ENCODE assay signal across 19 mouse cellular contexts in the genomic region with DNA sequence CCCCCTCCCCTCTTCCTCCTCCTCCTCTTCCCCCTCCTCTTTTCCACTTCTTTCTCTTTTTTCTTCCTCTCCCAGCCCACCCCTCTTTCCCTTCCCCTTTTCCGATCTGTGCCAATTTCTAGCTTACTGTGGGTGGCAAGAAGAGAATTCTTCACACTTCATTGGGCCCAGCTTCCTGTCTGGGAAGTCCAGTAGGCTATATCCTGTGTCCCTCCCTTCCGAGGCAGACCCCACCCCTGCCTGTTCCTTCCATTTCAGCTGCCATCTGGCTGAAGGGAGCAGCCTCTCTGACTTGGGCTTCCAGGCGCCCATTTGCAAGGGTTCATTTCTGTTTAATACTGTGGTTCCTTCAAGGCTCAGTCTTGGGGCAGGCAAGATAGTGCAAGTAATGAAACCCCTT.
A peak's percentile ranks its signal among the peaks of the same experiment; 100 is the strongest.
DNase-seq lines count a peak whose midpoint lies in the region; ATAC-seq and TF ChIP-seq lines count a peak whose summit lies in the region.
"Had no signal": no experiment of that assay in that cellular context is flagged by ENCODE, and none has a peak within 500 bp of the region (broad histone marks: within the 10 kb centered on the region; RNA-seq: fewer than 3 reads in every experiment).

No protein-coding gene starts in this region.

- H3K9me3 ChIP-seq in hindbrain, postnatal 0 days (ENCODE audit: low read length), result no peaks in the 10 kb centered on the region
- H3K9me3 ChIP-seq in hindbrain, embryonic 11.5 days (ENCODE audit: control insufficient read depth, low read length), result no peaks in the 10 kb centered on the region
- no peaks in the 10 kb centered on the region for H3K9me3 ChIP-seq in lung, embryonic 16.5 days (ENCODE audit: control insufficient read depth, low read length)
- H3K9me3 ChIP-seq in forebrain, postnatal 0 days (ENCODE audit: low read length), result no peaks in the 10 kb centered on the region
- H3K9me3 ChIP-seq: forebrain, embryonic 12.5 days; heart, embryonic 15.5 days; hindbrain, embryonic 10.5 days had no signal

- no peaks in the 10 kb centered on the region for H3K27me3 ChIP-seq in hindbrain, postnatal 0 days (ENCODE audit: insufficient read depth, low read length)
- no peaks in the 10 kb centered on the region for H3K27me3 ChIP-seq in hindbrain, embryonic 11.5 days (ENCODE audit: control insufficient read depth, insufficient read depth, low read length)
- H3K27me3 ChIP-seq in lung, embryonic 16.5 days (ENCODE audit: control insufficient read depth, insufficient read depth, low read depth, low read length), result no peaks in the 10 kb centered on the region
- H3K27me3 ChIP-seq in forebrain, postnatal 0 days (ENCODE audit: insufficient read depth, low read length), result no peaks in the 10 kb centered on the region
- H3K27me3 ChIP-seq: forebrain, embryonic 12.5 days; heart, embryonic 15.5 days had no signal

- H3K4me3 ChIP-seq in hindbrain, postnatal 0 days (ENCODE audit: low read length), result no peak overlapping the region
- H3K4me3 ChIP-seq in hindbrain, embryonic 11.5 days (ENCODE audit: low read depth, low read length), result no peak overlapping the region
- H3K4me3 ChIP-seq in lung, embryonic 16.5 days (ENCODE audit: low read length), result no peak overlapping the region
- H3K4me3 ChIP-seq in forebrain, postnatal 0 days (ENCODE audit: low read depth, low read length), result no peak overlapping the region
- H3K4me3 ChIP-seq: forebrain, embryonic 12.5 days; heart, embryonic 15.5 days; hindbrain, embryonic 10.5 days; layer of hippocampus, adult 2 months had no signal

- peak; percentile 46 for DNase-seq in hindbrain, postnatal 0 days (ENCODE audit: low spot score)
- no peak for DNase-seq in hindbrain, embryonic 11.5 days (ENCODE audit: low spot score)
- peak; percentile 51 for DNase-seq in left cerebral cortex, postnatal 4 days
- DNase-seq in left cerebral cortex, postnatal 10 days (ENCODE audit: extremely low spot score in 1 of 2, low spot score in 2 of 2), result no peak
- DNase-seq in lung, postnatal 36 days, result peak; percentile 28
- DNase-seq in forebrain, postnatal 0 days, result no peak
- DNase-seq: adrenal gland, postnatal 36 days; cerebellum, adult 2 months; gastrocnemius, postnatal 10 days; heart, adult 18-20 months; layer of hippocampus, postnatal 36 days had no signal

- no peak for TF ChIP-seq CTCF in hindbrain, postnatal 0 days (IDR thresholded peaks at IDR 0.05; ENCODE audit: low read depth)
- TF ChIP-seq CTCF in forebrain, postnatal 0 days (IDR thresholded peaks at IDR 0.05; ENCODE audit: low read depth), result no peak

- peaks cover 4% of the 10 kb centered on the region; the same call in 1 of the 2 replicates for H3K36me3 ChIP-seq in hindbrain, postnatal 0 days (ENCODE audit: insufficient read depth, low read length)
- H3K36me3 ChIP-seq in hindbrain, embryonic 11.5 days (ENCODE audit: control insufficient read depth, insufficient read depth, low read length), result no peaks in the 10 kb centered on the region
- peaks cover 9% of the 10 kb centered on the region for H3K36me3 ChIP-seq in lung, embryonic 16.5 days (ENCODE audit: control insufficient read depth, insufficient read depth, low read length)
- H3K36me3 ChIP-seq in forebrain, postnatal 0 days (ENCODE audit: insufficient read depth), result peaks cover 6% of the 10 kb centered on the region; the same call in 1 of the 2 replicates

- no peak overlapping the region for H3K27ac ChIP-seq in hindbrain, postnatal 0 days
- no peak overlapping the region for H3K27ac ChIP-seq in hindbrain, embryonic 11.5 days (ENCODE audit: low read depth, low read length)
- peak overlapping the region; percentile 89 for H3K27ac ChIP-seq in lung, embryonic 16.5 days (ENCODE audit: low read length)
- no peak overlapping the region for H3K27ac ChIP-seq in forebrain, postnatal 0 days (ENCODE audit: low read depth, low read length)
- H3K27ac ChIP-seq: forebrain, embryonic 12.5 days; heart, embryonic 15.5 days; hindbrain, embryonic 10.5 days; layer of hippocampus, adult 2 months; stomach, postnatal 0 days had no signal

- H3K9ac ChIP-seq in hindbrain, postnatal 0 days (replicated peaks; ENCODE audit: low read length), result no peak overlapping the region
- no peak overlapping the region for H3K9ac ChIP-seq in hindbrain, embryonic 11.5 days (ENCODE audit: low read depth, low read length)
- no peak overlapping the region for H3K9ac ChIP-seq in lung, embryonic 16.5 days (ENCODE audit: low read length)
- H3K9ac ChIP-seq in forebrain, postnatal 0 days, result no peak overlapping the region
- H3K9ac ChIP-seq: forebrain, embryonic 12.5 days; heart, embryonic 15.5 days had no signal

- no peak overlapping the region for H3K4me2 ChIP-seq in hindbrain, postnatal 0 days (ENCODE audit: low read depth, low read length)
- H3K4me2 ChIP-seq in hindbrain, embryonic 11.5 days (replicated peaks; ENCODE audit: low read depth, low read length), result no peak overlapping the region
- H3K4me2 ChIP-seq in lung, embryonic 16.5 days (ENCODE audit: low read depth, low read length), result no peak overlapping the region
- no peak overlapping the region for H3K4me2 ChIP-seq in forebrain, postnatal 0 days (ENCODE audit: low read depth)
- H3K4me2 ChIP-seq: forebrain, embryonic 12.5 days; heart, embryonic 15.5 days; liver, embryonic 11.5 days had no signal

- intact Hi-C loops in left cerebral cortex, postnatal 4 days (cut with DNase I), result no loop called here
- intact Hi-C loops in left cerebral cortex, postnatal 10 days (cut with DNase I), result no loop called here

- ATAC-seq in hindbrain, postnatal 0 days, result 0 out of 2 replicates have a peak, but pooled peaks have one; percentile 32
- no peak for ATAC-seq in hindbrain, embryonic 11.5 days (ENCODE audit: low FRiP score)
- peak; percentile 74 for ATAC-seq in lung, embryonic 16.5 days (ENCODE audit: low read depth)
- no peak for ATAC-seq in forebrain, postnatal 0 days
- ATAC-seq: intestine, embryonic 16.5 days had no signal

- 43% methylated on average over 3 of the region's 3 CpGs for WGBS in hindbrain, postnatal 0 days
- WGBS in hindbrain, embryonic 11.5 days, result 69% methylated on average over 3 of the region's 3 CpGs
- WGBS in lung, embryonic 16.5 days, result 25% methylated on average over 3 of the region's 3 CpGs
- WGBS in forebrain, postnatal 0 days, result 55% methylated on average over 3 of the region's 3 CpGs

- no peaks in the 10 kb centered on the region for H3K4me1 ChIP-seq in hindbrain, postnatal 0 days (ENCODE audit: insufficient read depth, low read length)
- H3K4me1 ChIP-seq in hindbrain, embryonic 11.5 days (replicated peaks; ENCODE audit: control insufficient read depth, insufficient read depth, low read length), result no peaks in the 10 kb centered on the region
- H3K4me1 ChIP-seq in lung, embryonic 16.5 days (replicated peaks; ENCODE audit: control insufficient read depth, insufficient read depth, low read length), result peaks cover 27% of the 10 kb centered on the region
- no peaks in the 10 kb centered on the region for H3K4me1 ChIP-seq in forebrain, postnatal 0 days (ENCODE audit: insufficient read depth)
- H3K4me1 ChIP-seq: forebrain, embryonic 12.5 days; hindbrain, embryonic 10.5 days had no signal

Comparison
In these comparisons a context has a peak if more than half of its experiments do, and no peak if none do; other contexts are left out.
1. ATAC-seq: peak in hindbrain, postnatal 0 days (single experiment) and lung, embryonic 16.5 days (single experiment); none in hindbrain, embryonic 11.5 days (single experiment) and forebrain, postnatal 0 days (single experiment).
2. DNase-seq: peak in hindbrain, postnatal 0 days (single experiment), left cerebral cortex, postnatal 4 days (single experiment) and lung, postnatal 36 days (single experiment); none in hindbrain, embryonic 11.5 days (single experiment), left cerebral cortex, postnatal 10 days (0 of 2) and forebrain, postnatal 0 days (single experiment).